Mouse (Mus musculus) G1E (cell line): ENCODE measurements around the gene Fbxw2. TPM values are rescaled to one million over a fixed set of nuclear protein-coding genes. Genes with fewer than 3 reads are reported as not detected.
A peak's percentile ranks its signal among the peaks of the same experiment; 100 is the strongest.

Experiments used
- ATAC-seq: 2 replicates; pipeline ENCODE4 v1.8.0; 2016; ENCODE audit warnings: mild to moderate bottlenecking; ENCODE audit not compliant: insufficient number of reproducible peaks, poor library complexity, low FRiP score, severe bottlenecking; ENCODE audit errors: extremely low read depth
- DNase-seq: peaks from one replicate; pipeline ENCODE4 v3.0.0; 2012; ENCODE audit warnings: low spot score
- H3K27me3 ChIP-seq: 2 replicates; pipeline ENCODE4 v1.6.1; 2012; ENCODE audit warnings: mild to moderate bottlenecking, low read length, inconsistent platforms; ENCODE audit not compliant: insufficient read depth
- H3K36me3 ChIP-seq: replicated peaks from 2 replicates; pipeline ENCODE3; 2012; ENCODE audit warnings: mild to moderate bottlenecking, inconsistent platforms
- H3K4me1 ChIP-seq: 2 replicates; pipeline ENCODE4 v1.6.1; 2012; ENCODE audit warnings: low read depth, low read length, inconsistent platforms, mixed read lengths; ENCODE audit not compliant: insufficient read depth
- H3K4me3 ChIP-seq: 2 replicates; pipeline ENCODE4 v1.5.1; 2012; ENCODE audit warnings: low read depth, mild to moderate bottlenecking, inconsistent platforms, low read length, moderate library complexity, mixed read lengths
- H3K9me3 ChIP-seq: replicated peaks from 2 replicates; pipeline ENCODE4 v1.6.1; 2012; ENCODE audit warnings: inconsistent platforms
- CTCF ChIP-seq: IDR thresholded peaks from 2 replicates; pipeline ENCODE4 v1.5.1; 2012; ENCODE audit warnings: low read depth, low read length, inconsistent platforms, mixed read lengths
- GATA1 ChIP-seq: IDR thresholded peaks from 2 replicates; pipeline ENCODE4 v1.6.1; 2012; ENCODE audit warnings: borderline replicate concordance, low read length, inconsistent platforms, mixed read lengths
- GATA2 ChIP-seq: IDR thresholded peaks from 2 replicates; pipeline ENCODE4 v1.6.1; 2012; ENCODE audit warnings: low read depth, low read length, inconsistent platforms, borderline replicate concordance
- POLR2AphosphoS5 ChIP-seq: IDR thresholded peaks from 2 replicates; pipeline ENCODE4 v1.6.1; 2012; ENCODE audit warnings: low read depth, low read length, inconsistent platforms; ENCODE audit not compliant: insufficient replicate concordance
- TAL1 ChIP-seq: conservative IDR thresholded peaks from 2 replicates; pipeline ENCODE4 v1.6.1; 2012; ENCODE audit warnings: low read depth, low read length, inconsistent platforms, mixed read lengths
- polyA plus RNA-seq: library from polyadenylated mRNA; stranded (reverse); fragments of >175 nt; gene quantifications from 2 replicates; pipeline ENCODE4 v1.2.3, GENCODE M21; 2012
- total RNA-seq, 2 experiments: library from RNA; stranded (forward) in 1 of 2; stranded (reverse) in 1 of 2; fragments of 200-1000 nt in 1 of 2; fragments of >200 nt in 1 of 2; fragmentation: Nextera tagmentation in 1 of 2; gene quantifications; 2 replicates each; pipeline ENCODE4 v1.2.3; 2014 to 2017

The Fbxw2 gene
- total and polyA plus RNA-seq, 3 experiments, result 26.1 to 99.5 (median 74.7) TPM

DNA sequence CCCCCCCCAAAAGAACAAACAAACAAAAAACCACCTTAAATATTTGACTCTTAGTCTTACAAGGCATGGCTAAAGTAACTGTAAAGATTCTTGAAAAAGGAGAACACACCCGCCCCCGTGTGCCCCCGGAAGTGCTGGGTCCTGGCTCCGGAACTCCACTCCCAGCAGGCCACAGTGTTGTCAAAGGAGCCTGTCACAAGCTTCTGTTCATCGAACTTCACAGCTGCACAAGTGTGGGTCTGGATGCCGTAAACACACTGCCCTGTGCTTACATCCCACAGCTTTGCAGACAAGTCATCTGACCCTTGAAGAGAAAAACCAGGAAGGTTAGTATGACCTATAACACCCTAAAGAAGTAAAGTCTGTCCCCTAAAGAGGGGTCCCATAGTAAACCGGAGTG lies 13.4 kb downstream of the Fbxw2 start:
- Histone ChIP-seq H3K36me3 (peaks cover 83% of the 10 kb centered on the region), H3K4me1 (peaks cover 60% of the 10 kb centered on the region)
- no peak for TF ChIP-seq CTCF
- no peak for TF ChIP-seq POLR2AphosphoS5
- no peak for TF ChIP-seq GATA1
- TF ChIP-seq GATA2, result no peak
- TF ChIP-seq TAL1, result no peak

GRCm38 (mm10) chr2:34810775-34811174 lies 15.3 kb downstream of the Fbxw2 start:
- ATAC-seq, result no peak

More for the DNA sequence above, 13.4 kb downstream of the Fbxw2 start:
- no peaks in the 10 kb centered on the region for H3K27me3 ChIP-seq
- no peak for DNase-seq
- H3K9me3 ChIP-seq, result no peaks in the 10 kb centered on the region
- no peak overlapping the region for H3K4me3 ChIP-seq
- ATAC-seq, result no peak

GRCm38 (mm10) chr2:34809568-34809967 lies 16.5 kb downstream of the Fbxw2 start:
- ATAC-seq, result peak; percentile 43; the same call in 1 of the 2 replicates
- no peak overlapping the region; the same call in 1 of the 2 replicates for H3K4me3 ChIP-seq
- no peak for DNase-seq
- TF ChIP-seq CTCF, result no peak
- peak; percentile 47; the same call in 1 of the 2 replicates for TF ChIP-seq TAL1
- no peak for TF ChIP-seq GATA2
- TF ChIP-seq POLR2AphosphoS5, result no peak
- TF ChIP-seq GATA1, result no peak
- peaks cover 80% of the 10 kb centered on the region for H3K36me3 ChIP-seq
- no peaks in the 10 kb centered on the region for H3K9me3 ChIP-seq
- peaks cover 78% of the 10 kb centered on the region for H3K4me1 ChIP-seq
- no peaks in the 10 kb centered on the region for H3K27me3 ChIP-seq

More at GRCm38 (mm10) chr2:34810775-34811174, 15.3 kb downstream of the Fbxw2 start:
- TF ChIP-seq POLR2AphosphoS5, result no peak
- TF ChIP-seq TAL1, result 0 out of 2 replicates have a peak, but pooled peaks have one; percentile 20
- no peak for TF ChIP-seq GATA2
- no peaks in the 10 kb centered on the region for H3K9me3 ChIP-seq
- no peak overlapping the region for H3K4me3 ChIP-seq
- no peaks in the 10 kb centered on the region for H3K27me3 ChIP-seq
- peaks cover 70% of the 10 kb centered on the region for H3K4me1 ChIP-seq
- no peak for DNase-seq
- peaks cover 83% of the 10 kb centered on the region for H3K36me3 ChIP-seq

DNA sequence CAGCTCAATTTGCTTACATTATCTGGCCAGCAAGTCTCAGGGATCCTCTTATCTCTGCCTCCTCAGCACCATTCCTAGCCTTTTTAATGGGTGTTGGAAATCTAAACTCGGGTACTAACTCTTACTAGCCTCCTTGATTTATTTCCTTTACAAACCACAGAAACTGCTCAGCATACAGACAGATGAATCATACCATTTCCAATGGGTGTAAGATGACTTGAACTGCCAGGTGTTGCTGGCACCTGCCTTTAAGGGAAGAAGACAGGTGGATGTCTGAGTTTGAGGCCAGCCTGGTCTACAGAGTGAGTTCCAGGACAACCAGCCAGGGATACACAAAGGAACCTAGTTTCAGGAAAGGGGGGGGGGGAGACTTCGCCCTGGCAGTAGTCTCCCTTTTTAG lies 18.1 kb downstream of the Fbxw2 start:
- Histone ChIP-seq H3K4me1 (peaks cover 86% of the 10 kb centered on the region), H3K36me3 (peaks cover 75% of the 10 kb centered on the region)

GRCm38 (mm10) chr2:34805364-34805950 lies 20.7 kb downstream of the Fbxw2 start:
- ATAC-seq (no peak), DNase-seq (no peak)
- peaks cover 51% of the 10 kb centered on the region for H3K36me3 ChIP-seq
- H3K4me3 ChIP-seq, result peak overlapping the region; percentile 54; the same call in 1 of the 2 replicates
- peaks cover 72% of the 10 kb centered on the region for H3K4me1 ChIP-seq
- no peak for TF ChIP-seq POLR2AphosphoS5
- TF ChIP-seq TAL1, result no peak
- TF ChIP-seq CTCF, result no peak
- TF ChIP-seq GATA1, result no peak
- TF ChIP-seq GATA2, result no peak
- no peaks in the 10 kb centered on the region for H3K27me3 ChIP-seq
- H3K9me3 ChIP-seq, result no peaks in the 10 kb centered on the region

More for the DNA sequence above, 18.1 kb downstream of the Fbxw2 start:
- H3K4me3 ChIP-seq, result no peak overlapping the region; the same call in 1 of the 2 replicates
- TF ChIP-seq POLR2AphosphoS5 (no peak), TAL1 (peak; percentile 23; the same call in 1 of the 2 replicates), GATA1 (no peak), CTCF (no peak)
- DNase-seq (no peak), ATAC-seq (no peak)
- no peaks in the 10 kb centered on the region for H3K9me3 ChIP-seq
- no peaks in the 10 kb centered on the region for H3K27me3 ChIP-seq

DNA sequence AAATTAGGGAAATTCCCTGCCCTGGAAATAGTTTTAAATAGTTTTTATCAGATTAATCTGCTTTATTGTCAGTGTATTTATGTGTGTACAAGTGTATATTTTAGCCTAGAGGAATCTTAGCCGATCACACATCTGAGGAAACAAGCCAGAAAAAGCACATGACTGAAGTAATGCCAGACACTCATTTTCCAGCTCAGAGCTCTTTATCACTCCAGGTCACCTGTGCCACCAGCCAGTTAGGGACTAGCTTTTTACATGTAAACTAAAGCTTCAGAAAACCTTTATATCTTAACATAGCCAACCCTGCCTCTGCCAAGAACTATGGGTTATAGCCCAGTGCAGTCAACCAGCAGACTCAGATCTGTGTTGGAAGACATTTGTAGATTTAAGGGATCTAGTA lies 21.3 kb downstream of the Fbxw2 start:
- Histone ChIP-seq H3K4me3 (no peak overlapping the region; the same call in 1 of the 2 replicates), H3K36me3 (peaks cover 46% of the 10 kb centered on the region), H3K27me3 (no peaks in the 10 kb centered on the region), H3K9me3 (no peaks in the 10 kb centered on the region), H3K4me1 (peaks cover 70% of the 10 kb centered on the region)
- no peak for ATAC-seq
- no peak for TF ChIP-seq POLR2AphosphoS5
- peak; percentile 50; the same call in 1 of the 2 replicates for TF ChIP-seq TAL1
- no peak for TF ChIP-seq GATA1
- no peak for TF ChIP-seq CTCF
- TF ChIP-seq GATA2, result no peak
- DNase-seq, result no peak
